Mouse (Mus musculus) intestine, embryonic 16.5 days (tissue): ENCODE results near the gene Cyp2b13. TPM values are rescaled to one million over a fixed set of nuclear protein-coding genes. Genes with fewer than 3 reads are reported as not detected.
A peak's percentile ranks its signal among the peaks of the same experiment; 100 is the strongest.
"Not testable (repeated sequence)": the region's sequence is repeated elsewhere in the genome, so short reads cannot be mapped to it uniquely, and the experiment has no call there.

Experiments
- ATAC-seq: fragments of 200-750 bp; cut with Nextera tagmentation; 2 replicates; pipeline ENCODE4 v1.8.0; 2017; ENCODE audit warnings: moderate TSS enrichment, moderate library complexity
- H3K27ac ChIP-seq: fragments of 300-500 bp; sonication (generic); 2 replicates; pipeline ENCODE4 v1.5.1; 2014; ENCODE audit warnings: mild to moderate bottlenecking, low read length
- H3K27me3 ChIP-seq: fragments of 300-500 bp; sonication (generic); replicated peaks from 2 replicates; pipeline ENCODE4 v1.6.1; 2014; ENCODE audit warnings: low read length, control low read depth, mixed read lengths; ENCODE audit not compliant: control insufficient read depth, insufficient read depth
- H3K36me3 ChIP-seq: fragments of 300-500 bp; sonication (generic); 2 replicates; pipeline ENCODE4 v1.6.1; 2014; ENCODE audit warnings: low read length, control low read depth; ENCODE audit not compliant: control insufficient read depth, insufficient read depth
- H3K4me1 ChIP-seq: fragments of 300-500 bp; sonication (generic); 2 replicates; pipeline ENCODE4 v1.6.1; 2014; ENCODE audit warnings: low read length, control low read depth, mixed read lengths; ENCODE audit not compliant: control insufficient read depth, insufficient read depth
- H3K4me2 ChIP-seq: fragments of 300-500 bp; sonication (generic); 2 replicates; pipeline ENCODE4 v1.6.1; 2014; ENCODE audit warnings: low read depth, low read length, control low read depth
- H3K4me3 ChIP-seq: fragments of 300-500 bp; sonication (generic); 2 replicates; pipeline ENCODE4 v1.5.1; 2014; ENCODE audit warnings: mild to moderate bottlenecking, low read length
- H3K9ac ChIP-seq: fragments of 300-500 bp; sonication (generic); 2 replicates; pipeline ENCODE4 v1.6.1; 2014; ENCODE audit warnings: low read depth, low read length
- H3K9me3 ChIP-seq: fragments of 300-500 bp; sonication (generic); 2 replicates; pipeline ENCODE4 v1.6.1; 2016; ENCODE audit warnings: low read length, control low read depth; ENCODE audit not compliant: control insufficient read depth
- WGBS: fragments of 180-500 bp; shearing (Covaris S2); extraction: QIAGEN DNeasy Blood & Tissue Kit; methylation state at CpG from one replicate; pipeline ENCODE4 v1.1.7; 2014; 5-methylcytosine and 5-hydroxymethylcytosine counted together
- polyA plus RNA-seq: library from polyadenylated mRNA; unstranded; fragments of >200 nt; fragmentation: Nextera tagmentation; extraction: Ambion mirVana; gene quantifications from 2 replicates; pipeline ENCODE4 v1.2.1, GENCODE M21; 2015

The Cyp2b13 gene
- polyA plus RNA-seq, result not detected in 2 replicates

GRCm38 (mm10) chr7:26061197-26061596 is at the start of gene Cyp2b13:
Gene Cyp2b13, plus strand, starts transcription at chr7:26061497.
- WGBS, result 54% methylated on average over 1 of the region's 2 CpGs
- not testable (repeated sequence) for H3K9me3 ChIP-seq, H3K9ac ChIP-seq, H3K4me1 ChIP-seq, H3K4me2 ChIP-seq, H3K36me3 ChIP-seq, ATAC-seq, H3K27me3 ChIP-seq, H3K4me3 ChIP-seq, H3K27ac ChIP-seq

GRCm38 (mm10) chr7:26019814-26020332 is 41.4 kb upstream of the Cyp2b13 start:
- not testable (repeated sequence) for H3K4me3 ChIP-seq, ATAC-seq, H3K27me3 ChIP-seq, H3K4me2 ChIP-seq, H3K9ac ChIP-seq, H3K4me1 ChIP-seq, H3K36me3 ChIP-seq, H3K9me3 ChIP-seq, H3K27ac ChIP-seq
- 85% methylated on average over 1 of the region's 3 CpGs for WGBS

GRCm38 (mm10) chr7:26054885-26055630 is 6.2 kb upstream of the Cyp2b13 start:
- 77% methylated on average over 3 of the region's 4 CpGs for WGBS
- H3K9me3 ChIP-seq, H3K27me3 ChIP-seq, H3K9ac ChIP-seq, ATAC-seq, H3K4me3 ChIP-seq, H3K4me2 ChIP-seq, H3K27ac ChIP-seq, H3K4me1 ChIP-seq, H3K36me3 ChIP-seq: not testable (repeated sequence)

GRCm38 (mm10) chr7:26071677-26072076 is 10.4 kb downstream of the Cyp2b13 start:
- H3K9ac ChIP-seq, H3K4me2 ChIP-seq, H3K36me3 ChIP-seq, H3K4me3 ChIP-seq, H3K9me3 ChIP-seq, H3K27ac ChIP-seq, H3K4me1 ChIP-seq, H3K27me3 ChIP-seq: not testable (repeated sequence)
- peak; percentile 63; the same call in 1 of the 2 replicates for ATAC-seq
- WGBS, result 50% methylated on average over 29 of the region's 29 CpGs

GRCm38 (mm10) chr7:26082595-26082994 is 21.3 kb downstream of the Cyp2b13 start:
- Histone ChIP-seq H3K36me3 (no peaks in the 10 kb centered on the region), H3K4me1 (no peaks in the 10 kb centered on the region), H3K4me3 (no peak overlapping the region), H3K9ac (no peak overlapping the region), H3K9me3 (no peaks in the 10 kb centered on the region), H3K27ac (no peak overlapping the region), H3K4me2 (no peak overlapping the region), H3K27me3 (no peaks in the 10 kb centered on the region)
- WGBS, result 50% methylated on average over 2 of the region's 2 CpGs
- ATAC-seq, result no peak

GRCm38 (mm10) chr7:26087391-26087790 is 26.1 kb downstream of the Cyp2b13 start:
- H3K9ac ChIP-seq, result no peak overlapping the region
- no peak overlapping the region for H3K4me2 ChIP-seq
- no peak overlapping the region for H3K27ac ChIP-seq
- no peaks in the 10 kb centered on the region for H3K36me3 ChIP-seq
- no peaks in the 10 kb centered on the region for H3K27me3 ChIP-seq
- ATAC-seq, result no peak
- H3K4me1 ChIP-seq, result no peaks in the 10 kb centered on the region
- H3K4me3 ChIP-seq, result no peak overlapping the region
- no peaks in the 10 kb centered on the region for H3K9me3 ChIP-seq
- 94% methylated on average over 1 of the region's 1 CpGs for WGBS

GRCm38 (mm10) chr7:26088578-26088977 is 27.3 kb downstream of the Cyp2b13 start:
- H3K27ac ChIP-seq, H3K36me3 ChIP-seq, H3K9ac ChIP-seq, H3K4me3 ChIP-seq, H3K4me2 ChIP-seq, H3K9me3 ChIP-seq, ATAC-seq, H3K4me1 ChIP-seq, H3K27me3 ChIP-seq: not testable (repeated sequence)

GRCm38 (mm10) chr7:26139623-26140022 is 78.3 kb downstream of the Cyp2b13 start:
- ATAC-seq, H3K9me3 ChIP-seq, H3K27me3 ChIP-seq, H3K4me1 ChIP-seq, H3K27ac ChIP-seq, H3K4me2 ChIP-seq, H3K36me3 ChIP-seq, H3K4me3 ChIP-seq, H3K9ac ChIP-seq: not testable (repeated sequence)
- WGBS, result no CpG with 5 or more reads among the region's 2 CpGs

- H3K4me2 ChIP-seq, H3K27me3 ChIP-seq, H3K27ac ChIP-seq, ATAC-seq, H3K4me1 ChIP-seq, H3K9me3 ChIP-seq, H3K36me3 ChIP-seq, H3K9ac ChIP-seq, H3K4me3 ChIP-seq: not testable (repeated sequence)
- WGBS, result no CpG with 5 or more reads among the region's 3 CpGs
Measured at GRCm38 (mm10) chr7:26143657-26144056, 82.4 kb downstream of the Cyp2b13 start.
